Mouse (Mus musculus) testis, adult 2 months (tissue): Measurements from ENCODE around the gene Srp54c. TPM values are rescaled to one million over a fixed set of nuclear protein-coding genes. Genes with fewer than 3 reads are reported as not detected.
"Not testable (repeated sequence)": the region's sequence is repeated elsewhere in the genome, so short reads cannot be mapped to it uniquely, and the experiment has no call there.

Source experiments
- H3K27ac ChIP-seq: fragments of 200-500 bp; 2 replicates; pipeline ENCODE4 v1.5.1; 2012; ENCODE audit warnings: low read depth, low read length; ENCODE audit not compliant: control insufficient read depth, insufficient read depth
- H3K27me3 ChIP-seq: fragments of 200-500 bp; 2 replicates; pipeline ENCODE4 v1.6.1; 2012; ENCODE audit warnings: mild to moderate bottlenecking, low read length, moderate library complexity; ENCODE audit not compliant: control insufficient read depth, insufficient read depth
- H3K36me3 ChIP-seq: fragments of 200-500 bp; 2 replicates; pipeline ENCODE4 v1.6.1; 2012; ENCODE audit warnings: mild to moderate bottlenecking, low read length; ENCODE audit not compliant: control insufficient read depth, insufficient read depth
- H3K4me1 ChIP-seq: fragments of 200-500 bp; 2 replicates; pipeline ENCODE4 v1.6.1; 2012; ENCODE audit warnings: low read length; ENCODE audit not compliant: control insufficient read depth, insufficient read depth
- H3K4me3 ChIP-seq: fragments of 200-500 bp; 2 replicates; pipeline ENCODE4 v1.5.1; 2012; ENCODE audit warnings: low read depth, mild to moderate bottlenecking, low read length, moderate library complexity, mixed read lengths; ENCODE audit not compliant: control insufficient read depth
- CTCF ChIP-seq: fragments of 200-500 bp; IDR thresholded peaks from 2 replicates; pipeline ENCODE4 v1.5.1; 2012; ENCODE audit warnings: low read depth, mild to moderate bottlenecking, inconsistent platforms, low read length, moderate library complexity; ENCODE audit not compliant: control insufficient read depth, insufficient read depth, insufficient replicate concordance
- POLR2A ChIP-seq: fragments of 200-500 bp; IDR thresholded peaks from 2 replicates; pipeline ENCODE4 v1.6.1; 2012; ENCODE audit warnings: low read depth, mild to moderate bottlenecking, inconsistent platforms, low read length, moderate library complexity; ENCODE audit not compliant: control insufficient read depth
- polyA plus RNA-seq: library from polyadenylated mRNA; depleted of rRNA; stranded (reverse); fragments of >200 nt; gene quantifications from 2 replicates; pipeline ENCODE4 v1.2.3, GENCODE M21; 2012

The Srp54c gene
- polyA plus RNA-seq, 1 experiment: 38.4 TPM

GRCm38 (mm10) chr12:55272243-55272642 is 42.3 kb downstream of the Srp54c start:
- Histone ChIP-seq H3K27me3 (no peaks in the 10 kb centered on the region), H3K27ac (no peak overlapping the region), H3K36me3 (no peaks in the 10 kb centered on the region), H3K4me3 (no peak overlapping the region), H3K4me1 (no peaks in the 10 kb centered on the region)
- TF ChIP-seq CTCF (no peak), POLR2A (no peak)

DNA sequence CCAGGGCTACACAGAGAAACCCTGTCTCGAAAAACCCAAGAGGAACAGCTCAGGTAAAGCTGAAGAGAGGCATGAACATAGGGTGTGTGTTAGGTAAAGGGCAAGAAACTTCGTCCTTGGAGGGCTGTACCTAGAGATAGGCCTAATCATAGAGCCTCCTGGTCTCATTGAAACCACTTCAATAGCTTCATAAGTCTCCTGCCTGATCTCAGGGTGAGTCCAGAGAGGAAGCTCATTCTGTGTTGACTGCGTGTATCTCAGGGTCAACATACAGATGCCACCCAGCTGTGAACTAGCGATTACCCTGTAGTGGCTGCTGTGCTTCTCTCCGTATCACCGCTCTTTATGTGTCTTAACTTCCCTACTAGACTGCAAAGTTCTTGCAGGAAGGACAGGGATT is 47.6 kb downstream of the Srp54c start:
- H3K4me1 ChIP-seq, H3K36me3 ChIP-seq, H3K4me3 ChIP-seq, H3K27ac ChIP-seq, H3K27me3 ChIP-seq: not testable (repeated sequence)

- no peak for TF ChIP-seq POLR2A
- TF ChIP-seq CTCF: no peak
- Histone ChIP-seq H3K4me1 (no peaks in the 10 kb centered on the region), H3K36me3 (peaks cover 2% of the 10 kb centered on the region), H3K27ac (no peak overlapping the region), H3K4me3 (no peak overlapping the region), H3K27me3 (no peaks in the 10 kb centered on the region)
Measured at GRCm38 (mm10) chr12:55298112-55298511, 68.1 kb downstream of the Srp54c start.

GRCm38 (mm10) chr12:55299336-55299735 is 69.4 kb downstream of the Srp54c start, which contains the start of gene 1110008L16Rik:
Gene 1110008L16Rik, plus strand, starts transcription at chr12:55299577.
- no peak for TF ChIP-seq POLR2A
- TF ChIP-seq CTCF: no peak
- Histone ChIP-seq H3K36me3 (peaks cover 2% of the 10 kb centered on the region), H3K27me3 (no peaks in the 10 kb centered on the region), H3K27ac (no peak within 1 kb of the TSS), H3K4me3 (no peak within 1 kb of the TSS), H3K4me1 (0 out of 2 replicates have a peak, but pooled peaks cover 2% of the 10 kb centered on the region)

GRCm38 (mm10) chr12:55300820-55301351 is 70.9 kb downstream of the Srp54c start:
- H3K4me1 ChIP-seq: 0 out of 2 replicates have a peak, but pooled peaks cover 2% of the 10 kb centered on the region
- H3K27ac ChIP-seq: no peak overlapping the region
- H3K27me3 ChIP-seq: no peaks in the 10 kb centered on the region
- H3K4me3 ChIP-seq: peak overlapping the region; percentile 96; the same call in 1 of the 2 replicates
- TF ChIP-seq POLR2A (no peak), CTCF (no peak)
- H3K36me3 ChIP-seq: peaks cover 2% of the 10 kb centered on the region

- H3K27me3 ChIP-seq: no peaks in the 10 kb centered on the region
- TF ChIP-seq POLR2A (no peak), CTCF (no peak)
- peak overlapping the region; percentile 11; the same call in 1 of the 2 replicates for H3K27ac ChIP-seq
Measured at GRCm38 (mm10) chr12:55301472-55302300, 71.7 kb downstream of the Srp54c start.

GRCm38 (mm10) chr12:55302485-55303441 is 72.8 kb downstream of the Srp54c start, which contains the start of gene Ppp2r3c:
Gene Ppp2r3c, minus strand, starts transcription at chr12:55302998.
- TF ChIP-seq POLR2A: peak; percentile 73
- TF ChIP-seq CTCF: no peak
- peak within 1 kb of the TSS; percentile 96 for H3K27ac ChIP-seq
- H3K36me3 ChIP-seq: peaks cover 2% of the 10 kb centered on the region
- H3K4me1 ChIP-seq: 0 out of 2 replicates have a peak, but pooled peaks cover 2% of the 10 kb centered on the region
- peak within 1 kb of the TSS; percentile 96 for H3K4me3 ChIP-seq
- H3K27me3 ChIP-seq: no peaks in the 10 kb centered on the region

More at GRCm38 (mm10) chr12:55301472-55302300, 71.7 kb downstream of the Srp54c start:
- Histone ChIP-seq H3K36me3 (peaks cover 2% of the 10 kb centered on the region), H3K4me3 (peak overlapping the region; percentile 96), H3K4me1 (0 out of 2 replicates have a peak, but pooled peaks cover 2% of the 10 kb centered on the region)
